Mouse (Mus musculus): ENCODE data around the gene Ccdc134. TPM values are rescaled to one million over a fixed set of nuclear protein-coding genes. Genes with fewer than 3 reads are reported as not detected.
A peak's percentile ranks its signal among the peaks of the same experiment; 100 is the strongest.

Gene Ccdc134
- polyA plus RNA-seq, 1 experiment: 82.1 TPM

DNA sequence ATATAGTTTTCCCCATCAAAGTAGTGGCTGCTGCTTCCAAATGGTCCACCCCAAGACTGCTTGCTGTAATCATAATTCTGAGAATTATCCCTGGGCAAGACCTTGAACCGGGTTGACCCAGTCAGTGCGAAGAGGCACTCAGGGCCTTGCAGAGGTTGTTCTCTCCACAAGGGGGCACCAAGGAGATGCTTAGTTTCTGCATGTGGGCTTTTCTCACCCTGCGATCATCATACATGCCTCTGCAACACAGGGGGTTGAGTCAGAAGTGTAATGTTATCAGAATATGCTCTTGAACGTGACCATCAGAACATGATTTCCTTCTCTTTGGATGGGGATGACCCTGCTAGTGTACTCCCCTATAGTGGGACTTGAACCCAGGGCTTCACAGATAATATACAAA, 10.8 kb downstream of the Ccdc134 start:
- Histone ChIP-seq H3K79me2 (ENCODE audit: control insufficient read depth, insufficient read depth) (no peaks in the 10 kb centered on the region), H3ac (ENCODE audit: control insufficient read depth, insufficient read length) (no peak overlapping the region), H3K27me3 (ENCODE audit: control insufficient read depth, insufficient read depth, insufficient read length) (no peaks in the 10 kb centered on the region), H3K4me2 (ENCODE audit: low read depth) (no peak overlapping the region), H3K36me3 (ENCODE audit: control insufficient read depth, insufficient read depth) (peaks cover 38% of the 10 kb centered on the region), H3K4me3 (no peak overlapping the region)
- no peak for TF ChIP-seq TCF3 (IDR thresholded peaks at IDR 0.05; ENCODE audit: insufficient read length, low read depth)
- no peak for TF ChIP-seq REST (IDR thresholded peaks at IDR 0.05; ENCODE audit: insufficient read depth, insufficient read length)
- no peak for TF ChIP-seq E2F4 (IDR thresholded peaks at IDR 0.05; ENCODE audit: insufficient read depth)
- no peak for TF ChIP-seq MYOD1 (IDR thresholded peaks at IDR 0.05; ENCODE audit: control insufficient read depth in 1 of 3, insufficient read length in 2 of 3, low read depth in 2 of 3)
- TF ChIP-seq MYOG (IDR thresholded peaks at IDR 0.05; ENCODE audit: control insufficient read depth in 1 of 3, insufficient read depth in 1 of 3, insufficient read length in 2 of 3, low read depth in 2 of 3): no peak
- TF ChIP-seq SRF (IDR thresholded peaks at IDR 0.05; ENCODE audit: control insufficient read depth, insufficient read length, low read depth): no peak
- TF ChIP-seq POLR2AphosphoS2 (IDR thresholded peaks at IDR 0.05; ENCODE audit: insufficient read length, low read depth): no peak
- no peak for TF ChIP-seq USF1 (IDR thresholded peaks at IDR 0.05; ENCODE audit: low read depth)
- TF ChIP-seq CEBPB (IDR thresholded peaks at IDR 0.05; ENCODE audit: insufficient read depth, poor library complexity, severe bottlenecking): no peak
- TF ChIP-seq TCF12 (IDR thresholded peaks at IDR 0.05; ENCODE audit: insufficient read depth, poor library complexity, severe bottlenecking): no peak
- no peak for TF ChIP-seq POLR2A (IDR thresholded peaks at IDR 0.05; ENCODE audit: insufficient read length, low read depth)
- no peak for TF ChIP-seq MAX (IDR thresholded peaks at IDR 0.05; ENCODE audit: low read depth)

DNA sequence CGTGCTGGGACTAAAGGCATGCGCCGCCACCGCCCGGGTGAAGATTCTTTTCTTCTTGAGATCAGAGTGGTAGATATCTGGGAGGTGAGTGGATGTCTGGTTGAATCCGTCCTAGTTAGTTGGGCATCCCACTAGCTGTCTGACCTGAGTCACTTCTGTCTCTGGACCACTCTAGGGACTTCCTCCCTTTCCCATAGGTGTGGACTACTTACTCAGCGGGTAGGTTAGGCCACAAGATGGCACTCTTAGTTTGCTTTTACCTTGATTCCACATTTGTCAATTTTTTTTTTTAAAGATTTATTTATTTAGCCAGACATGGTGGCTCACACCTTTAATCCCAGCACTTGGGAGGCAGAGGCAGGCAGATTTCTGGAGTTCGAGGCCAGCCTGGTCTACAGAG, 11.5 kb downstream of the Ccdc134 start:
- no peak overlapping the region for H3K4me2 ChIP-seq (ENCODE audit: low read depth)
- H3K4me3 ChIP-seq: no peak overlapping the region
- H3K79me2 ChIP-seq (ENCODE audit: control insufficient read depth, insufficient read depth): no peaks in the 10 kb centered on the region
- H3K27me3 ChIP-seq (ENCODE audit: control insufficient read depth, insufficient read depth, insufficient read length): no peaks in the 10 kb centered on the region
- H3ac ChIP-seq (ENCODE audit: control insufficient read depth, insufficient read length): no peak overlapping the region
- TF ChIP-seq MYOD1 (IDR thresholded peaks at IDR 0.05; ENCODE audit: control insufficient read depth in 1 of 3, insufficient read length in 2 of 3, low read depth in 2 of 3) (no peak), SRF (IDR thresholded peaks at IDR 0.05; ENCODE audit: control insufficient read depth, insufficient read length, low read depth) (no peak), MAX (IDR thresholded peaks at IDR 0.05; ENCODE audit: low read depth) (no peak), USF1 (IDR thresholded peaks at IDR 0.05; ENCODE audit: low read depth) (no peak), POLR2AphosphoS2 (IDR thresholded peaks at IDR 0.05; ENCODE audit: insufficient read length, low read depth) (no peak), CEBPB (IDR thresholded peaks at IDR 0.05; ENCODE audit: insufficient read depth, poor library complexity, severe bottlenecking) (no peak), TCF3 (IDR thresholded peaks at IDR 0.05; ENCODE audit: insufficient read length, low read depth) (no peak), TCF12 (IDR thresholded peaks at IDR 0.05; ENCODE audit: insufficient read depth, poor library complexity, severe bottlenecking) (no peak), REST (IDR thresholded peaks at IDR 0.05; ENCODE audit: insufficient read depth, insufficient read length) (no peak), POLR2A (IDR thresholded peaks at IDR 0.05; ENCODE audit: insufficient read length, low read depth) (no peak), MYOG (IDR thresholded peaks at IDR 0.05; ENCODE audit: control insufficient read depth in 1 of 3, insufficient read depth in 1 of 3, insufficient read length in 2 of 3, low read depth in 2 of 3) (no peak), E2F4 (IDR thresholded peaks at IDR 0.05; ENCODE audit: insufficient read depth) (no peak)
- H3K36me3 ChIP-seq (ENCODE audit: control insufficient read depth, insufficient read depth): peaks cover 38% of the 10 kb centered on the region

DNA sequence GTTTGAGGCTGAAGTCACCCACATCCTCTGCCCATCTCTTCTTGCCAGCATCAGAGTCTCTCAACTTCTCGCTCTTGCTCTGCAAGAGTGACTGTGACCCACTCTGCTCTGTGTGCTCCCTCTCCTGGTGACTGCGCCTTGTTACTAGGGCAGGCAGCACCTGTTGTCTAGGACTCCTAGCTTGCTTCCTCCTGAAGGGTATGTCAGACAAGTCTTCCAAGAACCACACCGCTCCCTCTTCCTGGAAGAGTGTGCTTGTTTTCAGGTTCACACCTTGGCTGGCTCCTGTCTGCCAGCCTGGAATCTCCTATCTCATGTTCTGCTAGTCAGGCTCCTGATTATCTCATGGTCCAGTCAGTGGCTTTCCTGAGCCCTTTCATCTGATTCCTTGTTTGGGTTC, 12.6 kb downstream of the Ccdc134 start:
- no peak overlapping the region for H3K4me3 ChIP-seq
- H3K36me3 ChIP-seq (ENCODE audit: control insufficient read depth, insufficient read depth): peaks cover 38% of the 10 kb centered on the region
- TF ChIP-seq REST (IDR thresholded peaks at IDR 0.05; ENCODE audit: insufficient read depth, insufficient read length): no peak
- TF ChIP-seq MYOG (IDR thresholded peaks at IDR 0.05; ENCODE audit: control insufficient read depth in 1 of 3, insufficient read depth in 1 of 3, insufficient read length in 2 of 3, low read depth in 2 of 3): peak in 1 of 3 experiments; percentile 66
- peak in 2 of 3 experiments; percentile 44 to 78 for TF ChIP-seq MYOD1 (IDR thresholded peaks at IDR 0.05; ENCODE audit: control insufficient read depth in 1 of 3, insufficient read length in 2 of 3, low read depth in 2 of 3)
- no peak for TF ChIP-seq POLR2AphosphoS2 (IDR thresholded peaks at IDR 0.05; ENCODE audit: insufficient read length, low read depth)
- H3K4me2 ChIP-seq (ENCODE audit: low read depth): no peak overlapping the region
- H3ac ChIP-seq (ENCODE audit: control insufficient read depth, insufficient read length): no peak overlapping the region
- H3K27me3 ChIP-seq (ENCODE audit: control insufficient read depth, insufficient read depth, insufficient read length): no peaks in the 10 kb centered on the region
- H3K79me2 ChIP-seq (ENCODE audit: control insufficient read depth, insufficient read depth): no peaks in the 10 kb centered on the region

DNA sequence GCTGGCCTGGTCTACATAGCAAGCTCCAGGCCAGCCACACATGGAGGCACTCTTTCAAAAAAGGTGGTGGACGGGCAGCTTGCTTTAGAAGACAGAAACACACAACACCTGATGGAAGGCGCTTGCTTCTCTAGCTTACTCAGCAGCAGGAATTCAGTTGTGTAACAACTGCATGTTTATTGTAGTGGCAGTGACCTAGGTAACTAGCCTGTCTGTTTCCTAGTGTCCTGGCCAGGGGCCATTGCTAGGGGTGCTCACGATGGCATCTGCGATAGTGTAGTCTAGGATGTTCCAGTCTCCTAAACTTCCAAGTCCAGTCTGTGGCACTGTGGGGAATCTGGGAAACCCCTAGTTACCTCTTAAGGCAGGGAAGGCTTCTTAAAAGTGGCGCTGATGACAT, 16.4 kb downstream of the Ccdc134 start:
- H3K27me3 ChIP-seq (ENCODE audit: control insufficient read depth, insufficient read depth, insufficient read length): no peaks in the 10 kb centered on the region
- TF ChIP-seq REST (IDR thresholded peaks at IDR 0.05; ENCODE audit: insufficient read depth, insufficient read length) (no peak), USF1 (IDR thresholded peaks at IDR 0.05; ENCODE audit: low read depth) (no peak), MYOD1 (IDR thresholded peaks at IDR 0.05; ENCODE audit: control insufficient read depth in 1 of 3, insufficient read length in 2 of 3, low read depth in 2 of 3) (no peak), TCF12 (IDR thresholded peaks at IDR 0.05; ENCODE audit: insufficient read depth, poor library complexity, severe bottlenecking) (no peak), TCF3 (IDR thresholded peaks at IDR 0.05; ENCODE audit: insufficient read length, low read depth) (no peak), MAX (IDR thresholded peaks at IDR 0.05; ENCODE audit: low read depth) (no peak), POLR2AphosphoS2 (IDR thresholded peaks at IDR 0.05; ENCODE audit: insufficient read length, low read depth) (no peak), E2F4 (IDR thresholded peaks at IDR 0.05; ENCODE audit: insufficient read depth) (no peak)
- H3K4me3 ChIP-seq: no peak overlapping the region
- peak overlapping the region; percentile 12 for H3K4me2 ChIP-seq (ENCODE audit: low read depth)
- H3K36me3 ChIP-seq (ENCODE audit: control insufficient read depth, insufficient read depth): peaks cover 32% of the 10 kb centered on the region
- no peak overlapping the region for H3ac ChIP-seq (ENCODE audit: control insufficient read depth, insufficient read length)
- H3K79me2 ChIP-seq (ENCODE audit: control insufficient read depth, insufficient read depth): peaks cover 14% of the 10 kb centered on the region

DNA sequence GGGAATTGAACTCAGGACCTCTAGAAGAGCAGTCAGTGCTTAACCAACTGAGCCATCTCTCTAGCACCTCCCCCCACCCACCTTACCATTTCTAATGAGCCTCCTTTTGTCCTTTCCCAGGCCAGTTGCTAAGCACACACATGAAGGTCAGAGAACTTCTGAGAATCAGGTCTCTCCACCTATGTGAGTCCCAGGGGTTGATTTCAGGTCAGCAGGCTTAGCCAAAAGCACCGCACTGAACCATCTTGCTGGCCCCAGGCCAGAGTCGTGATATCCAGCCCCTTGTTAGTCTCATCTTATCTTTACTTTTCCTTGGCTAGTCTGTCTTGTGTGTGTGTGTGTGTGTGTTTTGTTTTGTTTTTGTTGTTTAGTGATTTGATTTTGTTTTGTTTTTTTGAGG, 17.7 kb downstream of the Ccdc134 start:
- Histone ChIP-seq H3ac (ENCODE audit: control insufficient read depth, insufficient read length) (no peak overlapping the region), H3K4me3 (no peak overlapping the region), H3K4me2 (ENCODE audit: low read depth) (peak overlapping the region; percentile 89), H3K36me3 (ENCODE audit: control insufficient read depth, insufficient read depth) (peaks cover 29% of the 10 kb centered on the region), H3K79me2 (ENCODE audit: control insufficient read depth, insufficient read depth) (peaks cover 27% of the 10 kb centered on the region), H3K27me3 (ENCODE audit: control insufficient read depth, insufficient read depth, insufficient read length) (no peaks in the 10 kb centered on the region)
- no peak for TF ChIP-seq USF1 (IDR thresholded peaks at IDR 0.05; ENCODE audit: low read depth)
- no peak for TF ChIP-seq POLR2A (IDR thresholded peaks at IDR 0.05; ENCODE audit: insufficient read length, low read depth)

Data from myocyte (in vitro differentiated cells).